Mouse (Mus musculus) brain, embryonic 14.5 days (tissue): ENCODE results near the gene Alkbh2. TPM values are rescaled to one million over a fixed set of nuclear protein-coding genes. Genes with fewer than 3 reads are reported as not detected.

Experiments used
- DNase-seq: peaks from one replicate; pipeline ENCODE4 v3.0.0-alpha.2; 2011; ENCODE audit warnings: low read depth
- CTCF ChIP-seq: fragments of 200-500 bp; IDR thresholded peaks from 2 replicates; pipeline ENCODE4 v1.5.1; 2012; ENCODE audit warnings: inconsistent platforms, mild to moderate bottlenecking, moderate library complexity, borderline replicate concordance; ENCODE audit not compliant: insufficient read depth, insufficient read length; ENCODE audit errors: extremely low read depth
- POLR2A ChIP-seq: fragments of 200-500 bp; IDR thresholded peaks from 2 replicates; pipeline ENCODE4 v1.6.1; 2012; ENCODE audit warnings: mild to moderate bottlenecking, inconsistent platforms, borderline replicate concordance; ENCODE audit not compliant: poor library complexity, insufficient read depth, insufficient read length, severe bottlenecking; ENCODE audit errors: extremely low read depth
- polyA plus RNA-seq: library from polyadenylated mRNA; depleted of rRNA; stranded (reverse); fragments of >200 nt; gene quantifications from 2 replicates; pipeline ENCODE4 v1.2.3, GENCODE M21; 2012

Alkbh2 gene
- polyA plus RNA-seq, 1 experiment = 7.9 TPM

DNA sequence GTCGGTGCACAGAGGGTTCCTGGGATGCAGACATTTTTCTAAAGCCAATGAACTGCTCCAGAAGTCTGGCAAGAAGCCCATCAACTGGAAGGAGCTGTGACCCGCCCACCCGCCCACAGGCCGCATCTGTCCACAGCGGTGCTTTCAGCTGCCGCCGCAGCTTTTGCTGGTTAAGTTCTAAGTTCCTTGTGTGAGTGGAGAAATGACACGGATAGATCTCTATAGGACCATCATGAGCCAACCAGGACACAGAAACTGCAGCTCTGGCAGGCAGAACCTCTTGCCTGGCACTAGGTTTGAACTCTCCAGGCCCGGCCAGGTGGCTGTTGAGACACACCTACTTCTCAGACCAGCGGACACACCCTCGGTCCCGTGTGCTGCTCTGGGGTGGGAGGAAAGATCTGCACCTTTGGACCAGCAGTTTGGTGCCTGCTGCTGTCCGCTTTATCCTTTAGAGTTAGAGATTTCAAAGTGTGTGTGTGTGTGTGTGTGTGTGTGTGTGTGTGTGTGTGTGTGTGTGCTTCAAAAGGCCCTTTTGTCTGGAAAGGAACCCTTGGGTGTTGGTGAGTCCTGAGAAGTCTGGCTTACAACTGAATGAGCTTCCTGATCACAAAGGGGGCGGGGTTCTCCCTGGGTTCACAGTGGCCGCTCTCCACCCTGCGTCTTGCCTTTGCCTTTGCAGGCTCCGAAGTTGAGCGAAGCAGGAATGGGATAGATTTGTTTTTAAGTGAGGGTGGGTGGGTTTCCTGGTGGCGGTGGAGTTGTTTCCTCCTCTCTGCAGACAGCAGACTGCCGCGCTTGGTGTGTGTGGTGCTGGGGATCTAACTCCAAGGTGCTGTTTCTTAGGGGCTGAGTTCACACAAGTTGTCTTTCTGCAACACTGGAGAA lies 10.5 kb upstream of the Alkbh2 start:
- no peak for TF ChIP-seq CTCF
- no peak for TF ChIP-seq POLR2A
- peak; percentile 65 for DNase-seq

- DNase-seq = no peak
- TF ChIP-seq CTCF = no peak
- TF ChIP-seq POLR2A = no peak
Observed at GRCm38 (mm10) chr5:114137481-114138276, 9.7 kb upstream of the Alkbh2 start.

GRCm38 (mm10) chr5:114135516-114135915 lies 7.5 kb upstream of the Alkbh2 start:
- no peak for TF ChIP-seq POLR2A
- TF ChIP-seq CTCF = no peak
- no peak for DNase-seq

- peak; percentile 51 for TF ChIP-seq CTCF
- no peak for TF ChIP-seq POLR2A
- peak; percentile 29 for DNase-seq
Observed at GRCm38 (mm10) chr5:114134091-114134534, 6.1 kb upstream of the Alkbh2 start.

DNA sequence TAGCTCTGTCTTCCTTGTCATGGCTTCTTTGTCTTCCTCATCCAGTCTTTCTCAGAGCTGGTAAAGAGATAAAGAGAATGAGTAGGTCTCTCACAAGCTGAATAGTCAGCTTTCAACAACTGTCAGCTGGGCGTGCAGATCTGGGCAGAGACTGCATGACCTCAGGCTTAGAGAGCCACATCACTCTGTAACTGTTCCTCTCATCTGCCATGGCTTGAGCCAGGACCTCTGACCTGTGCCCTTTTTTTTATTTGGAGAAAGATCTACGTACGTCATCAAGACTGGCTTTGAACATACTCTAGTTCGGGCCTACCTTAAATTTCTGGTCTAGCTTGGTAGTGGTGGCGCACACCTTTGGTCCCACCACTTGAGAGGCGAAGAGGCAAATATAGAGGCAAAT lies 4.8 kb upstream of the Alkbh2 start:
- no peak for DNase-seq
- TF ChIP-seq CTCF (no peak), POLR2A (no peak)

GRCm38 (mm10) chr5:114131521-114131840 lies 3.5 kb upstream of the Alkbh2 start:
- TF ChIP-seq CTCF (no peak), POLR2A (no peak)
- peak; percentile 43 for DNase-seq

DNA sequence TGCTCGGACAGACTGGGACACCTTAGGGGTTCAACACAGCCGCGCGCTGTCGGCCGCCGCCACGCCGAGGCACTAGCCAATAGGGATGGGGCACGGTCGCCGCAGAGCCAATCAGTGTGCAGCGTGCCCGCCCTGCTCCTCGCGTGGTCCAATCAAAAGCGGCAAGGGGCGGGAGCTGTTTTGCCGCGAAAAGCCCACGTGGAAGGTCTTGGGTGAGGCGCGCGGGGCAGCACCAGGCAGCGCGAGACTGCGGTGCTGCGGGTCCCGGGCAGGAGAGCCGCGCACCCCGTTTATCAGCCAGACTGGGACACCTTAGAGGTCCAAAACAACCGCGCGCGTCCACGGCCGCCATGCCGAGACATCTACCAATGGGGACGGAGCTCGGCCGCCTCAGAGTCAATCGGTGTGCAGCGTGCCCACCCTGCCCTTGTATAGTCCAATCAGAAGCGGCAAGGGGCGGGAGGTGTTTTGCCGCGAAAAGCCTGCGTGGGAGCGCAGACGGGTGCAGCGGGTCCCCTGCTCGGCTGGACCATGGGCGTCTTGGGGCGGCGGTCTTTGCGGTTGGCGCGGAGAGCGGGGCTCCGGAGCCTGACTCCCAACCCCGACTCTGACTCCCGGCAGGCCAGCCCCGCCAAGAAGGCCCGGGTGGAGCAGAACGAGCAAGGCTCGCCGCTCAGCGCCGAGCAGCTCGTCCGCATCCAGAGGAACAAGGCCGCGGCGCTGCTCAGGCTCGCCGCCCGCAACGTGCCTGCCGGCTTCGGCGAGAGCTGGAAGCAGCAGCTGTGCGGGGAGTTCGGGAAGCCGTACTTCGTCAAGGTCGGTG lies 2.9 kb upstream of the Alkbh2 start:
- peak; percentile 97 for DNase-seq
- no peak for TF ChIP-seq CTCF
- TF ChIP-seq POLR2A = no peak

DNA sequence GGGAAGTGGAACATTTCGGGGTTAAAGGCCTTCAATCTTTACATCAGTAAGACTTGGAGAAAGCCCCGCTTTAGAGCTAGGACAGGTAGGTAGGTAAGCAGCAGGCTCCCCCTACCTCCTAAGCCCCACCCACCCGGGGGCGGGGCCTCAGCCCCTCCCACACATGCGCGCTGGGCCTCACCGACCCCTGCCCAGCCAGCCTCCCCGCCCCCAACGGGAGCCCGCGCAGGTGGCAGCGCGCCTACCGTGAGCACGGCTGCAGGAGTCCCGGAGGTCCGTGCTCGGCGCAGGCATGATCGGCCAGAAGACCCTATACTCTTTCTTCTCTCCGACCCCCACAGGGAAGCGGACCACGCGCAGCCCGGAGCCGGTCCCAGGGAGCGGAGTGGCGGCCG lies 2.2 kb upstream of the Alkbh2 start, which contains the start of gene Ung:
Gene Ung, plus strand, starts transcription at position 176 of the 395 bp plus-strand sequence.
- DNase-seq = peak; percentile 78
- no peak for TF ChIP-seq CTCF
- TF ChIP-seq POLR2A = 0 out of 2 replicates have a peak, but pooled peaks have one; percentile 11

DNA sequence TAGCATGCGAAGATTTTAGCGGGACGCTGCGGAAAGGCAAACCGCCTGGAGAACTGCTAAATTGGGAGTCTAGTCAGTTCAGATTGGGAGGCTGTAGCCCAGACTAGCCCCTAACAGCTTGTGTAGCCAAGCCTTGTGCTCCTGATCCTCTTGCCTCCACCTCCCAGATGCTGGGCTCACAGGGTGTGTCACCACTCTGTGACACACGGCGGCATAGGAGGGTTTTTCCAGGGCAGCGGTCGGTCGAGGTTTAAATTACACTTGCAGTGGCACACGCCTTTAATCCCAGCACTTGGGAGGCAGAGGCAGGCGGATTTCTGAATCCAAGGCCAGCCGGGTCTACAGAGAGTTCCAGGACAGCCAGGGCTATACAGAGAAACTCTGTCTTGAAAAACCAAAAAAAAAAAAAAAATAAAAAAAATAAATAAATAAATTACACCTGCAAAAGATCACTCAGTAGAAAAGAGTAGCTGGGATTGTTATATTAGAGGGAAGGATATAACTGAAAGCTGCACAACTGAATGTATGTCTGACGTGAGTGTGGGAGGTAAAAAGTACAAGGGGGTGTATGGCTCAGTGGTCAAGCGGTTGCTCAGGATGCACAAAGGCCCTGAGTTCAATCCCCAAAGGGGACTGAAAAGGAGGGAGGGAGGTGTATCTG lies 1.7 kb upstream of the Alkbh2 start:
- DNase-seq = no peak
- TF ChIP-seq CTCF (no peak), POLR2A (no peak)

DNA sequence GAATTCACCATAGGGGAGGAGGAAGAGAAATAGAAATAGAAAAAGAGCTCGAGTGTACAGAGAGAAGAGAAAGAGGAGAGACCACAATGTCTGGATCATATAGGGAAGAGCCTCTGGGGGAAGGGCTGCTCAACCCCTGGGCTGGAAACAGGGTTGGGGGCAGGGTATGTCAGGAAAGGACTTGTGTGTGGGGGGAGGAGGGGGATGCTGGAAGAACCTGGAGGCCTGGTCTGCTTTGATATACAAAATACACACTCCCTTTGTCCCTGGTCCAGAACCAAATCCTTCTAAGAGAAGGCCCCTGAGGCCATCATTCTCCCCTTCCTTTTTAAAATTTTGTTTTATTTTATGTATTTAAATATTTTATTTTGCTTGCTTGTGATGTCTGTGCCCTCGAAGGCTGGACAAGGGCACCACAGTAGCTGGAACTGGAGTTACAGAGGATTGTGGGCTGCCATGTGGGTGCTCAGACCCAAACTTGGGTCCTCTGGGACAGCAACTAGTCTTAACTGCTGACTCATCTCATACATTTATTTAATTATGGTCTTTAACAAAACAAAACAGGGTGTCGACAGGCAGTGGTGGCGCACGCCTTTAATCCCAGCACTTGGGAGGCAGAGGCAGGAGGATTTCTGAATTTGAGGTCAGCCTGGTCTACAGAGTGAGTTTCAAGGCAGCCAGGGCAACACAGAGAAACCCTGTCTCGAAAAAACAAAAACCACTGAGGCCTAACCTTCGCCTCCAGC lies 1.3 kb downstream of the Alkbh2 start:
- DNase-seq = no peak

More for the DNA sequence above, 1.3 kb downstream of the Alkbh2 start:
- TF ChIP-seq POLR2A = no peak
- no peak for TF ChIP-seq CTCF
